Mouse (Mus musculus): Measurements from ENCODE around the gene Adgrl3.

- TF ChIP-seq CTCF (IDR thresholded peaks at IDR 0.05; ENCODE audit: low read depth) (no peak), EP300 (IDR thresholded peaks at IDR 0.05; ENCODE audit: low read depth) (no peak)
These were observed 74.7 kb downstream of the Adgrl3 start for GRCm38 (mm10) chr5:81094618-81095017.
